Mouse (Mus musculus): ENCODE measurements around the gene Rtn4. TPM values are rescaled to one million over a fixed set of nuclear protein-coding genes. Genes with fewer than 3 reads are reported as not detected.

Rtn4 gene
- polyA plus RNA-seq, 1 experiment from 2014 or later, result 102 TPM

DNA sequence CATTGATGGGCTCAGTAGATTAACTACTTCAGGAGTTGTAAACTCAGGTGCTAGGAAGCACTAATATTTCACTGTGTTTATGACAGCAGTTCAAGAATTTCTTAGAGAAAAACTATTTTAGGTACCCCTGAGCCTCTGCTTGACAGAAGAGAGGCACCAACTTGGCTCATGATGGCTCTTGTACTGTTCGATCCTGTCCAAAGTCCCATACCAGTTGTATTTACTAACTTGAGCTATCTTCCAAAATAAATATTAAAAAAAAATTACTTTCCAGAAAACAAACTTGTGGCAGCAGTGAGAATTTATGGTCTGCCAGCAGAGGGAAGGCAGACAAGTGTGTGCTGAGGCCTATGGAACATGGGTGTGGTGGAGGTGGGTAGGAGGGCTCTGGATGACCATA is 70.0 kb downstream of the Rtn4 start:
- ATAC-seq, result no peak
- H3K4me3 ChIP-seq (ENCODE audit: low read depth, low read length), result no peak overlapping the region
- H3K36me3 ChIP-seq (ENCODE audit: control insufficient read depth, insufficient read depth), result no peaks in the 10 kb centered on the region
- H3K27me3 ChIP-seq (replicated peaks; ENCODE audit: control insufficient read depth, insufficient read depth, low read length), result no peaks in the 10 kb centered on the region
- no peak overlapping the region for H3K9ac ChIP-seq (ENCODE audit: low read depth, low read length)
- no peaks in the 10 kb centered on the region for H3K4me1 ChIP-seq (replicated peaks; ENCODE audit: control insufficient read depth, insufficient read depth, low read length)
- H3K27ac ChIP-seq (ENCODE audit: low read depth, low read length), result no peak overlapping the region
- H3K9me3 ChIP-seq (ENCODE audit: control insufficient read depth), result no peaks in the 10 kb centered on the region
- no peak overlapping the region for H3K4me2 ChIP-seq (replicated peaks; ENCODE audit: low read depth)
- WGBS, result 60% methylated on average over 1 of the region's 1 CpGs
- no peak for TF ChIP-seq CTCF (IDR thresholded peaks at IDR 0.05; ENCODE audit: low read depth)

DNA sequence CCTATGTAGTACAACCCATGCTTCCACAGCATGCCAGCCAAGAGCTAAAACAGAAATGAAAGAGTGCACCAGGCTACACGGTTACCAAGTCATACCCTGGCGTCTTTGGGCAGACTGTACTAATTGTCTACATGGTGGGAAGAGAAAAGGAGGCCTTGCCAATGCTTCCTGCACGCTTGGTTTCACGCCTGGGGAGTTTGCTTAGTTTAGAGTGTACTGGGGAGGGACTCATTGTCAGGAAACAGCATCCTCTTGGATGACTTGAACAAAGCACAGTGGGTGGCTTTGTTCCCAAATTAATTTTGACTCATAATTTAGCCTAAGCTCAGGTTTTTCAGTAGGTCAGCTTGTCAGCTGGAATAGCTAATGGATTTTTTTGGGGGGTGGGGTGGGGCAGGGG is 72.3 kb downstream of the Rtn4 start:
- no peak overlapping the region for H3K27ac ChIP-seq (ENCODE audit: low read depth, low read length)
- H3K4me3 ChIP-seq (ENCODE audit: low read depth, low read length), result no peak overlapping the region
- no peaks in the 10 kb centered on the region for H3K36me3 ChIP-seq (ENCODE audit: control insufficient read depth, insufficient read depth)
- H3K27me3 ChIP-seq (replicated peaks; ENCODE audit: control insufficient read depth, insufficient read depth, low read length), result no peaks in the 10 kb centered on the region
- WGBS, result 80% methylated on average over 4 of the region's 4 CpGs
- ATAC-seq, result no peak
- no peak for TF ChIP-seq CTCF (IDR thresholded peaks at IDR 0.05; ENCODE audit: low read depth)
- no peak overlapping the region for H3K9ac ChIP-seq (ENCODE audit: low read depth, low read length)
- H3K4me2 ChIP-seq (replicated peaks; ENCODE audit: low read depth), result no peak overlapping the region
- no peaks in the 10 kb centered on the region for H3K9me3 ChIP-seq (ENCODE audit: control insufficient read depth)
- no peaks in the 10 kb centered on the region for H3K4me1 ChIP-seq (replicated peaks; ENCODE audit: control insufficient read depth, insufficient read depth, low read length)

DNA sequence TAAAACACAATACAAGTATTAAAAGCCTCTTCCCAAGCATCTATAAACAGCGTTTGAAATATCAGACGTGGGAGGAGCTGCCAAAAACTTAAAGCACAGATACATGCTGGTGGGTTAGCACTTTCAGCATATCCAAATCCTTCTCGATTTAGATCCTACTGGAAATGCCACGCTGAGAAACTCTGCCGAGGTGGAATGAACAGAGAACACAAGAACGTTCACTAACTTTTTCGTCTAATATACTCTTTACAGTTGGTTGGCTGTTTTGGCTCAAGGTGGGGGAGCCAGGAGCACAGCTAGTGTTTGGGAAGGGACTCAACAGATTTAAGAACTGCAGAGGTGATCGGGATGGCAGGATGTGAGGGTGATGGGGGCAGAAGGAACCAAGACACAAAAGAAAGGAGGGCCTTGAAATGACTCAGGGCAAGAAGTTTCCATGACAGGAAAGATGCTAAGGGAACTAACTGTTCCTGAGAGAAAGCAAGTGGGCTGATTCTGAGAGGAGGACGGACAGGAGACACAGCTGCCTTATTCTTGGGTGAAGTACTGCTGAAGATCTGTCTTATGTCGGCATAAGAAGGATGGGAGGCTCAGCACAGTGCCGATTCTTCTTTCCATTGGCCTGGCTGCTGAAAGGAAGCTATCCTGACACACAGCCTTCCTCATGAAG is 73.7 kb downstream of the Rtn4 start:
- no peak overlapping the region for H3K27ac ChIP-seq (ENCODE audit: low read depth, low read length)
- no peaks in the 10 kb centered on the region for H3K9me3 ChIP-seq (ENCODE audit: control insufficient read depth)
- H3K36me3 ChIP-seq (ENCODE audit: control insufficient read depth, insufficient read depth), result no peaks in the 10 kb centered on the region
- H3K4me3 ChIP-seq (ENCODE audit: low read depth, low read length), result no peak overlapping the region
- ATAC-seq, result no peak
- H3K27me3 ChIP-seq (replicated peaks; ENCODE audit: control insufficient read depth, insufficient read depth, low read length), result no peaks in the 10 kb centered on the region
- no peak overlapping the region for H3K9ac ChIP-seq (ENCODE audit: low read depth, low read length)
- no peak overlapping the region for H3K4me2 ChIP-seq (replicated peaks; ENCODE audit: low read depth)
- H3K4me1 ChIP-seq (replicated peaks; ENCODE audit: control insufficient read depth, insufficient read depth, low read length), result no peaks in the 10 kb centered on the region
- no peak for TF ChIP-seq CTCF (IDR thresholded peaks at IDR 0.05; ENCODE audit: low read depth)
- WGBS, result 76% methylated on average over 11 of the region's 11 CpGs

DNA sequence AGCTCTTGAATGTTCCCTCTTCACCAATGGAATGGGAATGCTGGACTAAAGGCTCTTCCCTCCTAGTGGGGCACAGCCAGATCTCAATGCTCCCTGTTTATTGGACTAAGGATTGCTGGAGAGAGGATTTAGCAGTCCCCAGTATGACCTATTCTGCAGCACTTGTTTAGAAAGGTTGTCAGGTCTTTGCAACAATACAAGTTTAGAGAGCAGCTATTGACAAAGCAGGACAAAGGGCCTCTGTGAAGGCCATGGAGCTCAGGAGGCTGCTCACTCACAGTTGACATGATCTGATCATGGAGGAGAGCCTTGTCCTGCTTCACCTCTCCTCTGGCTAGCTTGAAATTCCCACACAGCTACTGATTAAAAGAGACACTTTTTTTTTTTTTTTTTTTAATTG is 75.8 kb downstream of the Rtn4 start:
- H3K4me1 ChIP-seq (replicated peaks; ENCODE audit: control insufficient read depth, insufficient read depth, low read length), result no peaks in the 10 kb centered on the region
- no peak for TF ChIP-seq CTCF (IDR thresholded peaks at IDR 0.05; ENCODE audit: low read depth)
- no peak overlapping the region for H3K4me2 ChIP-seq (replicated peaks; ENCODE audit: low read depth)
- ATAC-seq, result no peak
- no peak overlapping the region for H3K27ac ChIP-seq (ENCODE audit: low read depth, low read length)
- H3K27me3 ChIP-seq (replicated peaks; ENCODE audit: control insufficient read depth, insufficient read depth, low read length), result no peaks in the 10 kb centered on the region
- no peaks in the 10 kb centered on the region for H3K9me3 ChIP-seq (ENCODE audit: control insufficient read depth)
- no peak overlapping the region for H3K4me3 ChIP-seq (ENCODE audit: low read depth, low read length)
- no peaks in the 10 kb centered on the region for H3K36me3 ChIP-seq (ENCODE audit: control insufficient read depth, insufficient read depth)
- H3K9ac ChIP-seq (ENCODE audit: low read depth, low read length), result no peak overlapping the region

DNA sequence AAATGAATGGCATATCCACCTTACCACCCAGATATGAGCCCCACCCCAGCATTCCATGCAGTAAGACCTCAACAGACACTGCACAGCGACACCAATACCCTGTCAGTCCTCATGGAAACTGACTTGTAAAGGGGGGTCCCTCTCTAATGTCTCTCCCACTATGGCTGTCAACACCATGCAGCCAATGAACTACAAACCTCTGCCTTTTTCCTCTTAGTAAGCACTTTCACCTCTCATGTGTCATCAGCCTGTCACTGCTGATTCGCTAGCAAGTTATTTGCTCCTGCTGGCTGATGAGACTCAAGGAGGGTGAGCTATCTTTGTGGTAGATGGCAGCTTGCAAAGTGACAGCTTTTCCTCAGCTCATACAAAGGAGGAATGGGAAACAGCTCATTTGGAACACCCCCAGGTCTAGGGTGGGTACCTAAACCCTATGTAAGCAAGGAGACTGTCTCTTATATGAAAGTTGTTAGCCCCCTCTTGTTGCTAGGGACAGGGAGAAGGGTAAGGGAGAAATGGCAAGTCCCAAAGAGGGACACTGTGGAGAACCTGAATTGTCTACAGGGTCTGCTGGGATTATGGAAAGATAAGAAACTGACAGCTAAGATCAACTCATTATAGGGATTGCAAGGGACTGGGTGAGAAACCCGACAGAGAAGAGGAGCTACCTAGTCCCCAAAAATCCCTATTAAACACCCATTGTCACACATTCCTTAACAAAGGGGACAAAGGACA is 78.1 kb downstream of the Rtn4 start:
- WGBS, result 76% methylated on average over 3 of the region's 3 CpGs
- H3K4me1 ChIP-seq (replicated peaks; ENCODE audit: control insufficient read depth, insufficient read depth, low read length), result no peaks in the 10 kb centered on the region
- no peak overlapping the region for H3K4me2 ChIP-seq (replicated peaks; ENCODE audit: low read depth)
- H3K27me3 ChIP-seq (replicated peaks; ENCODE audit: control insufficient read depth, insufficient read depth, low read length), result no peaks in the 10 kb centered on the region
- no peak for TF ChIP-seq CTCF (IDR thresholded peaks at IDR 0.05; ENCODE audit: low read depth)
- H3K9me3 ChIP-seq (ENCODE audit: control insufficient read depth), result no peaks in the 10 kb centered on the region
- H3K9ac ChIP-seq (ENCODE audit: low read depth, low read length), result no peak overlapping the region
- H3K36me3 ChIP-seq (ENCODE audit: control insufficient read depth, insufficient read depth), result no peaks in the 10 kb centered on the region
- ATAC-seq, result no peak
- H3K27ac ChIP-seq (ENCODE audit: low read depth, low read length), result no peak overlapping the region
- no peak overlapping the region for H3K4me3 ChIP-seq (ENCODE audit: low read depth, low read length)

DNA sequence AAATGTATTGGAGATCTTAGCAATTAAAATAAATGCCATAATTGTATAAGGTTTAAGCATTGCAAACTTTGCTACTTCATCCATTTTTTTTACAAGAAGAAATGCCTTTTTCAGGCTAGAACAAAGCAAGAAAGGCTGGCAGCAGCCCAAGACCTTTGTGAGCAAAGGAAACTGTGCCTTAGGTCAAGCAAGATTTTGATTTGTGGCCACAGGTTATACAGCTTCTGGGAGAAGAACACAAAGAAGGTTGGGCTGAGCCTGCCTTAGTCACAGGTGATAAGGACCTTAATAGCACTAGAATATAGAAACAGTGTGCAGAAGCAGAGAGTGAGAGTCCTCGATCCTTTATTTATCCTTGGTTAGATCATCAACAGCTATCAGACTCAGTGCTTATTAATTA is 79.5 kb downstream of the Rtn4 start:
- no peaks in the 10 kb centered on the region for H3K9me3 ChIP-seq (ENCODE audit: control insufficient read depth)
- 21% methylated on average over 1 of the region's 1 CpGs for WGBS
- H3K36me3 ChIP-seq (ENCODE audit: control insufficient read depth, insufficient read depth), result no peaks in the 10 kb centered on the region
- no peak overlapping the region for H3K4me3 ChIP-seq (ENCODE audit: low read depth, low read length)
- H3K4me2 ChIP-seq (replicated peaks; ENCODE audit: low read depth), result no peak overlapping the region
- no peaks in the 10 kb centered on the region for H3K4me1 ChIP-seq (replicated peaks; ENCODE audit: control insufficient read depth, insufficient read depth, low read length)
- no peak for TF ChIP-seq CTCF (IDR thresholded peaks at IDR 0.05; ENCODE audit: low read depth)
- no peaks in the 10 kb centered on the region for H3K27me3 ChIP-seq (replicated peaks; ENCODE audit: control insufficient read depth, insufficient read depth, low read length)
- no peak overlapping the region for H3K27ac ChIP-seq (ENCODE audit: low read depth, low read length)
- no peak for ATAC-seq
- H3K9ac ChIP-seq (ENCODE audit: low read depth, low read length), result no peak overlapping the region

Data from intestine, postnatal 0 days (tissue).